Mouse (Mus musculus): ENCODE results near the gene Stard5. TPM values are rescaled to one million over a fixed set of nuclear protein-coding genes. Genes with fewer than 3 reads are reported as not detected.

The Stard5 gene
- total and polyA plus RNA-seq, 3 experiments: 0.57 to 8.7 (median 3.6) TPM

DNA sequence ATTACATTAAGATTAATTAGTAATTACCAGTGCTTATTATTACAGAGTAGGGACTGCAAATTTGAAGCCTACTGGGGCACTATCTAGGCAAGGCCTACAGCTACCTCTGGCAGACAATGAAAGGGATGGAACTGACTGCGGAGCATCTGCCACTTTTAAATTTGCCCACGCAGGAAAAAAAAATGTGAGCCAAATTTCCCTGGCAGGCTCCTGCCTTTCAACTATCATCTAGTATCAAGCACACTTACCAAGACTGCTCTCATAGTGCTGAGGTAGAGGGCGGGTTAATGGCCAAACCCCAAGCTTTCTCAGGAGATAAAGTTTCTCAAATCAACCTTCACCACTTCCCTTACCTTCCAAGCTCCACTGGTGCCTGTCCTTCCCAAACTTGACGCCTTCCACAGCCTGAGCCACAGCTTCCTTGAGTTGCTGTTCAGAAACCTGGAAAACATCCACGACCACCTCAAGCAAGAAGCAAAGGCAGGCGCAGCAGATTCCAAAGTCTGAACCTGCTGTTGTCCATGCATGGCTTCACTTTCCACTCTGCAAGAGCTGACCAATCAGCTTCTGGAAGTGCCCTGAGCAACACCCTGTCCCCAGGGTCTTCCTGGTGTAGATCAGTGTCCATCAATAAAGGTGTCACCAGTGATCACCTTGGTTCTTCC is 31.1 kb downstream of the Stard5 start:
- ATAC-seq (ENCODE audit: extremely low read depth, insufficient number of reproducible peaks, low FRiP score, poor library complexity, severe bottlenecking): no peak

DNA sequence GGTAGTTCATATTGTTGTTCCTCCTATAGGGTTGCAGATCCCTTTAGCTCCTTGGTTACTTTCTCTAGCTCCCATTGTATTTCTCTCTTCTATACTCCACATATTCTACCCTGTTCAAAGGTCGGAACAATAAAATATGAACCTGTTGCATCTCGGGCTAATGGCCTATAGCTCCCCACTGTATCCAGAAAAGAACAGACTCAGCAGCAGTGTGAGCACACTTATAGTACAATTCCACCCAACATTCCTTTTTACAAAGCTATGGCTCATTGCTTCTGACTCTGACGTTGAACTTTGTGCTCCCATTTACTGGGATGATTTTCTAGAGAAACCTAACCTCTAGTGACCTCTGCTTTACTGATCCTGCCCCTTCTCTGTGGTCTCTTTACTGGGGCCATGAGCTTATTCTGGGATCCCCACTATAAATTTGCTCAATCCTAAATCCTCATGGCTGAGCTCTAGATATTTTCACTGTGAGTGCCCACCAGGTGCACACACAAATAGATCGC is 34.4 kb downstream of the Stard5 start:
- Histone ChIP-seq H3K36me3 (replicated peaks) (no peaks in the 10 kb centered on the region), H3K4me3 (ENCODE audit: low read depth, low read length) (no peak overlapping the region), H3K4me1 (ENCODE audit: insufficient read depth, low read depth, low read length) (no peaks in the 10 kb centered on the region), H3K9me3 (replicated peaks) (no peaks in the 10 kb centered on the region), H3K27me3 (ENCODE audit: insufficient read depth, low read length) (peaks cover 6% of the 10 kb centered on the region)
- DNase-seq (ENCODE audit: low spot score) (no peak), ATAC-seq (ENCODE audit: extremely low read depth, insufficient number of reproducible peaks, low FRiP score, poor library complexity, severe bottlenecking) (no peak)
- TF ChIP-seq GATA1 (IDR thresholded peaks at IDR 0.05; ENCODE audit: borderline replicate concordance, low read length): no peak
- TF ChIP-seq POLR2AphosphoS5 (IDR thresholded peaks at IDR 0.05; ENCODE audit: insufficient replicate concordance, low read depth, low read length): no peak
- no peak for TF ChIP-seq CTCF (IDR thresholded peaks at IDR 0.05; ENCODE audit: low read depth, low read length)
- TF ChIP-seq GATA2 (IDR thresholded peaks at IDR 0.05; ENCODE audit: borderline replicate concordance, low read depth, low read length): no peak
- TF ChIP-seq TAL1 (conservative IDR thresholded peaks at IDR 0.05; ENCODE audit: low read depth, low read length): no peak

More for the DNA sequence above, 31.1 kb downstream of the Stard5 start:
- DNase-seq (ENCODE audit: low spot score): no peak
- TF ChIP-seq CTCF (IDR thresholded peaks at IDR 0.05; ENCODE audit: low read depth, low read length): no peak
- no peak for TF ChIP-seq POLR2AphosphoS5 (IDR thresholded peaks at IDR 0.05; ENCODE audit: insufficient replicate concordance, low read depth, low read length)
- TF ChIP-seq TAL1 (conservative IDR thresholded peaks at IDR 0.05; ENCODE audit: low read depth, low read length): no peak
- TF ChIP-seq GATA1 (IDR thresholded peaks at IDR 0.05; ENCODE audit: borderline replicate concordance, low read length): no peak
- no peak for TF ChIP-seq GATA2 (IDR thresholded peaks at IDR 0.05; ENCODE audit: borderline replicate concordance, low read depth, low read length)
- Histone ChIP-seq H3K4me3 (ENCODE audit: low read depth, low read length) (no peak overlapping the region), H3K4me1 (ENCODE audit: insufficient read depth, low read depth, low read length) (no peaks in the 10 kb centered on the region), H3K27me3 (ENCODE audit: insufficient read depth, low read length) (peaks cover 15% of the 10 kb centered on the region), H3K36me3 (replicated peaks) (no peaks in the 10 kb centered on the region), H3K9me3 (replicated peaks) (no peaks in the 10 kb centered on the region)

DNA sequence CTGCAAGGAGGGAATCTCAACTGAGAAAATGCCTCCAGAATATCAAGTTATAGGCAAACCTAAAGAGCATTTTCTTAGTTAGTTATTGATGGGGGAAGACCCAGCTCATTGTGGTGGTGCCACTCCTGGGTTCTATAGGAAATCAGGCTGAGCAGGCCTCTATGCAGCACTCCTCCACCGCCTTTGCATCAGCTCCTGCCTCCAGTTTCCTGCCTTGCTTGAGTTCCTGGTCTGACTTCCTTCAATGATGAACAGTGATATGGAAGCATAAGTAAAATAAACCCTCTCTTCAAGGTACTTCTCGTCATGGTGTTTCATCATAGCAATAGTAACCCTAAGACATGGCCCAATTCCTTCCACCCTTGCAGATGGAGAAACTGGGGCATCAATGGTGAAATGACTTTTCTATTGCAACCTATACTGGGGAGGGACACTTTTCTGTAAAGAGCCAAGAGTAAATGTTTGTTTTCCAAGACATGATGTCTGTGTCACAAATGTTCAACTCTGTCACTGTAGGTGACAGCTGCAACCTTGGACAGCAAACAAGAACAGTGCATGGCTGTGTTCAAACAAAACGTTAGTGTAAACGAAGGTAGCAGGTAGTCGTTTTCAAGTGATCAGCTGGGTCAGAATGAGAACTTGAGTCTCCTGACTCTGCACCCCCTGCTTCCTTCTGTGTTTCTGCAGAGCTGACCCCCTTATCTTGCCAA is 36.3 kb downstream of the Stard5 start:
- ATAC-seq (ENCODE audit: extremely low read depth, insufficient number of reproducible peaks, low FRiP score, poor library complexity, severe bottlenecking): no peak
- Histone ChIP-seq H3K4me3 (ENCODE audit: low read depth, low read length) (no peak overlapping the region), H3K27me3 (ENCODE audit: insufficient read depth, low read length) (peaks cover 9% of the 10 kb centered on the region), H3K4me1 (ENCODE audit: insufficient read depth, low read depth, low read length) (no peaks in the 10 kb centered on the region), H3K9me3 (replicated peaks) (no peaks in the 10 kb centered on the region), H3K36me3 (replicated peaks) (no peaks in the 10 kb centered on the region)
- DNase-seq (ENCODE audit: low spot score): no peak
- TF ChIP-seq TAL1 (conservative IDR thresholded peaks at IDR 0.05; ENCODE audit: low read depth, low read length) (no peak), POLR2AphosphoS5 (IDR thresholded peaks at IDR 0.05; ENCODE audit: insufficient replicate concordance, low read depth, low read length) (no peak), GATA1 (IDR thresholded peaks at IDR 0.05; ENCODE audit: borderline replicate concordance, low read length) (no peak), CTCF (IDR thresholded peaks at IDR 0.05; ENCODE audit: low read depth, low read length) (no peak), GATA2 (IDR thresholded peaks at IDR 0.05; ENCODE audit: borderline replicate concordance, low read depth, low read length) (no peak)

DNA sequence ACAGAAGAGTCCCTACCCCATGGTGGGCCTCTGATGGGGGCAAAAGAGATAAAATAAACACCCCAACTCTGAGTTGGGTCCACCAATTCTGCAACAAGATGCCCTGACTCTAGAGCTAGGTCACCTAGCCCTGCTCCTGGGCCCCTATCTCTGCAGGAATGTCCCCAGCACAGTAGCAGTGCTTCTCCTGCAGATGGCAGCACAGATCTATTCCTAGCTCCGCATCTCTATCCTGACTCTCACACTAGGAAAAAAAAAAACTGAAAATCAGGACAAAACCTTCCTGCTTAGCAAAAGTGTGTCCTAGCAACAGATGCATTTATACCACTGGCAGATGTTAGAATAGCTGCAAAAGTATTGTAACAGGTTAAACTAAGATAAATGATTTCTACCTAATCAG is 37.0 kb downstream of the Stard5 start:
- no peaks in the 10 kb centered on the region for H3K36me3 ChIP-seq (replicated peaks)
- no peaks in the 10 kb centered on the region for H3K9me3 ChIP-seq (replicated peaks)
- peaks cover 9% of the 10 kb centered on the region for H3K27me3 ChIP-seq (ENCODE audit: insufficient read depth, low read length)
- TF ChIP-seq GATA1 (IDR thresholded peaks at IDR 0.05; ENCODE audit: borderline replicate concordance, low read length) (no peak), CTCF (IDR thresholded peaks at IDR 0.05; ENCODE audit: low read depth, low read length) (no peak), TAL1 (conservative IDR thresholded peaks at IDR 0.05; ENCODE audit: low read depth, low read length) (no peak), POLR2AphosphoS5 (IDR thresholded peaks at IDR 0.05; ENCODE audit: insufficient replicate concordance, low read depth, low read length) (no peak)
- no peak overlapping the region for H3K4me3 ChIP-seq (ENCODE audit: low read depth, low read length)
- DNase-seq (ENCODE audit: low spot score): no peak
- no peaks in the 10 kb centered on the region for H3K4me1 ChIP-seq (ENCODE audit: insufficient read depth, low read depth, low read length)
- no peak for ATAC-seq (ENCODE audit: extremely low read depth, insufficient number of reproducible peaks, low FRiP score, poor library complexity, severe bottlenecking)

DNA sequence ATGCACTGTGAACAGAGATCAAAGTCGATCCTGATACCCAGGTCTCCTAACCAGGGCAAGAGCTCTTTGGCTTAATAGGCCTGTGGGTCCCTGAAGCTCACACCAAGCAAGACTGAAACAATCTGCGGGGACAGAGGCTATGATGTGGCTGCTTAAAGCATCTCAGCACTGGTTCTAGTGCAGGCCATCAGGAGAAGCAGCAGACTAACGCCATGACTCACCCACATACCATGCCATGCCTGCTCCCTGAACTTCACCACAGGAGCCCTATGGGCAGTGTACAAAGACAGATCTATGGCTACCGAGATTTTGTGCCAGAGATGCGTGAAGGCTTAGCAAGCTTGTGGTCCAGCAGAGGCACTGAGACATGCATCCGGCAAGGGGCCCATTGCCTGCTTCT is 39.8 kb downstream of the Stard5 start:
- no peak for TF ChIP-seq GATA1 (IDR thresholded peaks at IDR 0.05; ENCODE audit: borderline replicate concordance, low read length)
- Histone ChIP-seq H3K4me1 (ENCODE audit: insufficient read depth, low read depth, low read length) (no peaks in the 10 kb centered on the region), H3K9me3 (replicated peaks) (no peaks in the 10 kb centered on the region), H3K36me3 (replicated peaks) (no peaks in the 10 kb centered on the region), H3K4me3 (ENCODE audit: low read depth, low read length) (no peak overlapping the region), H3K27me3 (ENCODE audit: insufficient read depth, low read length) (peaks cover 6% of the 10 kb centered on the region)
- no peak for ATAC-seq (ENCODE audit: extremely low read depth, insufficient number of reproducible peaks, low FRiP score, poor library complexity, severe bottlenecking)
- no peak for DNase-seq (ENCODE audit: low spot score)

DNA sequence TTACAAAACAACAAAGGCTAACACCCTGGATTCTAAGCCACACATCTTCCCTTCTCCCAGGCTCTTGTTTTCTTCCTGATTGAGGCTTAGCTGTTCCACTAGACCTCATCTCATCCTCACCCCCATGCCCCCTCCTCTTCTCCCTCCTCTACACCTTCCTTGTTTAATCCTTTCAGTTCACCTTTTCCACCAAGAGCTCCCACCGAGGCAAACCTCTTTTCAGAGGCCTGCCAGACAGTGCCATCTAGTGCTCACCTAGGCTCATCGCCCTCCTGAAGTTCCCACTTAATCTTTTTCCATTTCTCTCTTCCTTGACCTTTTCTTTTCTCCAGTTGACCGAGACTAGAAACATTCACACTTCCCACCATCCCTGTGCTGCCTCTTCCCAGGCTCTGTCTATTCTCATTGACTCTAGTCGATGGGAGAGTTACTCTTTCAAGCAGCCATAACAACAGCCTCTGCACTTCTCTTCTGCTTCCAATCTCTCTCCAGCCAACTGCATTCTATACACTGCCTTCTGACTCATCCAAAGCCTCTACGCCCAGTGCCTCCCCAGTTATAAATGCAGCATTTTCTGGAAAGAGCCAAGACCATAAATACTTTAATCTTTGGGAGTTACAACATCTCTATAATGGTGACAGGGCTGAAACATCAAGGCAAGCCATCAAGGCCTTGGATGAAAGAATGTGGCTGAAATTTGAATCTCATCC is 43.9 kb downstream of the Stard5 start:
- H3K4me1 ChIP-seq (ENCODE audit: insufficient read depth, low read depth, low read length): no peaks in the 10 kb centered on the region
- no peak for DNase-seq (ENCODE audit: low spot score)
- peaks cover 12% of the 10 kb centered on the region for H3K27me3 ChIP-seq (ENCODE audit: insufficient read depth, low read length)
- H3K4me3 ChIP-seq (ENCODE audit: low read depth, low read length): no peak overlapping the region
- ATAC-seq (ENCODE audit: extremely low read depth, insufficient number of reproducible peaks, low FRiP score, poor library complexity, severe bottlenecking): no peak
- no peaks in the 10 kb centered on the region for H3K36me3 ChIP-seq (replicated peaks)
- TF ChIP-seq GATA1 (IDR thresholded peaks at IDR 0.05; ENCODE audit: borderline replicate concordance, low read length) (no peak), TAL1 (conservative IDR thresholded peaks at IDR 0.05; ENCODE audit: low read depth, low read length) (no peak), POLR2AphosphoS5 (IDR thresholded peaks at IDR 0.05; ENCODE audit: insufficient replicate concordance, low read depth, low read length) (no peak), GATA2 (IDR thresholded peaks at IDR 0.05; ENCODE audit: borderline replicate concordance, low read depth, low read length) (no peak), CTCF (IDR thresholded peaks at IDR 0.05; ENCODE audit: low read depth, low read length) (no peak)
- H3K9me3 ChIP-seq (replicated peaks): no peaks in the 10 kb centered on the region
